Mouse (Mus musculus) stomach, postnatal 0 days (tissue): Measurements from ENCODE around the gene Pawr.

ENCODE experiments used
- CTCF ChIP-seq: IDR thresholded peaks from 2 replicates; pipeline ENCODE4 v1.5.1; 2016; ENCODE audit warnings: antibody characterized with exemption, low read depth, mild to moderate bottlenecking, moderate library complexity
- EP300 ChIP-seq: optimal IDR thresholded peaks from 2 replicates; pipeline ENCODE3; 2016; ENCODE audit warnings: antibody characterized with exemption

- no peak for TF ChIP-seq CTCF
- no peak for TF ChIP-seq EP300
Observed at GRCm38 (mm10) chr10:108445606-108446005, 113.7 kb downstream of the Pawr start.
